Mouse (Mus musculus) hindbrain, embryonic 14.5 days (tissue): ENCODE measurements around the gene Esyt2. TPM values are rescaled to one million over a fixed set of nuclear protein-coding genes. Genes with fewer than 3 reads are reported as not detected.

Experiments
- ATAC-seq: fragments of 200-750 bp; cut with Nextera tagmentation; 2 replicates; pipeline ENCODE4 v1.8.0; 2017; ENCODE audit warnings: moderate number of reproducible peaks, mild to moderate bottlenecking, moderate TSS enrichment, moderate library complexity; ENCODE audit not compliant: low FRiP score
- DNase-seq: peaks from one replicate; pipeline ENCODE4 v3.0.0-alpha.2; 2015; ENCODE audit warnings: low spot score
- H3K27ac ChIP-seq: fragments of 300-500 bp; sonication (generic); 2 replicates; pipeline ENCODE4 v1.5.1; 2014; ENCODE audit warnings: mild to moderate bottlenecking, moderate library complexity
- H3K27me3 ChIP-seq: fragments of 300-500 bp; sonication (generic); 2 replicates; pipeline ENCODE4 v1.6.1; 2014; ENCODE audit warnings: mild to moderate bottlenecking, low read length, mixed read lengths; ENCODE audit not compliant: control insufficient read depth, insufficient read depth
- H3K36me3 ChIP-seq: fragments of 300-500 bp; sonication (generic); replicated peaks from 2 replicates; pipeline ENCODE4 v1.6.1; 2014; ENCODE audit not compliant: control insufficient read depth, insufficient read depth
- H3K4me1 ChIP-seq: fragments of 300-500 bp; sonication (generic); replicated peaks from 2 replicates; pipeline ENCODE4 v1.6.1; 2014; ENCODE audit warnings: antibody characterized with exemption, low read length, mixed read lengths; ENCODE audit not compliant: control insufficient read depth, insufficient read depth
- H3K4me2 ChIP-seq: fragments of 300-500 bp; sonication (generic); replicated peaks from 2 replicates; pipeline ENCODE4 v1.6.1; 2014; ENCODE audit warnings: mild to moderate bottlenecking, moderate library complexity
- H3K4me3 ChIP-seq: fragments of 300-500 bp; sonication (generic); replicated peaks from 2 replicates; pipeline ENCODE4 v1.5.1; 2014; ENCODE audit warnings: mild to moderate bottlenecking, low read length
- H3K9ac ChIP-seq: fragments of 300-500 bp; sonication (generic); 2 replicates; pipeline ENCODE4 v1.6.1; 2014
- H3K9me3 ChIP-seq: fragments of 300-500 bp; sonication (generic); 2 replicates; pipeline ENCODE4 v1.6.1; 2016; ENCODE audit warnings: low read length; ENCODE audit not compliant: control insufficient read depth
- WGBS: fragments of 180-500 bp; shearing (Covaris S2); extraction: QIAGEN DNeasy Blood & Tissue Kit; methylation state at CpG from one replicate; pipeline ENCODE4 v1.1.7; 2014; 5-methylcytosine and 5-hydroxymethylcytosine counted together
- polyA plus RNA-seq: library from polyadenylated mRNA; unstranded; fragments of >200 nt; fragmentation: Nextera tagmentation; extraction: Ambion mirVana; gene quantifications from 2 replicates; pipeline ENCODE4 v1.2.1, GENCODE M21; 2014

The Esyt2 gene
- polyA plus RNA-seq, 1 experiment from 2014 or later = 17.2 TPM

DNA sequence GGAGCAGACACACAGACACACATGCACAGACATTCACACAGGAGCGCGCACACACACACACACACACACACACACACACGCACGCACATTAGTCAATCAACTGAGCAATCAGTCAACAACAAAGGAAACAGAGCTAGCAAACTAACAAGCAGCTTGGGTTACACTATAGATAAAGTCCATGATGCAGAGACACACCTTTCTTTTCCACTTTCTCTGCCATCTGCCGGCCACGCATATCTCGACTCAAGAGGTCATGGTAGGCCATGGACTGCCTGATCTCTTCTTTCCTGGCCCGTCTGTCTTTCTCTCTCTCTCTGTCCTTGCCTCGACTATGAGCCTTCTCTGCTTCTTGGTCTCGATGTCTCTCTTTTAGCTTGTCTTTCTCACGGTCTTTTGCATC is 25.4 kb upstream of the Esyt2 start:
- Histone ChIP-seq H3K36me3 (peaks cover 30% of the 10 kb centered on the region), H3K4me2 (no peak overlapping the region), H3K27ac (no peak overlapping the region), H3K9me3 (no peaks in the 10 kb centered on the region), H3K4me3 (no peak overlapping the region), H3K9ac (no peak overlapping the region), H3K27me3 (no peaks in the 10 kb centered on the region), H3K4me1 (no peaks in the 10 kb centered on the region)
- DNase-seq (no peak), ATAC-seq (no peak)
- 95% methylated on average over 11 of the region's 11 CpGs for WGBS

DNA sequence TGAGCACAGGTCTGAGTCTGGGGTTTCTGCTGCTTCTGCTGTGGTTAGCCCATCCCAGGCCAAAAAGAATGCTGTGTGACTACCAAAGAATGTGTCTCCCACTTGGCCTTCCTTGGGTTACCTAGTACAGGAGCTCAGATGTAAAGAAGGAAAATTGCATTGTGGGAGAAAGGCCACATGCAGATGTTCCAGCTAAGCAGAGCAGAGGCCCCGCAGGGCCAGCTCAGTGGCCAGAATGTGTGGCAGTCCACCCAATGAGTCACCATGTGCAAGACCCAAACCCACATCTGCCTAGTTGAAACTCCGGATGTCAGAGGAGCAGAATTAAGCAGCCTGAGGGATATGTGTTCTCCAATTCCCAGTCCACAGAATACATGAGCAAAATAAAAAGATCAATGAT is 22.7 kb upstream of the Esyt2 start:
- Histone ChIP-seq H3K27ac (no peak overlapping the region), H3K27me3 (no peaks in the 10 kb centered on the region), H3K9me3 (no peaks in the 10 kb centered on the region), H3K4me3 (no peak overlapping the region), H3K36me3 (peaks cover 16% of the 10 kb centered on the region), H3K9ac (no peak overlapping the region), H3K4me1 (peaks cover 11% of the 10 kb centered on the region; the same call in 1 of the 2 replicates), H3K4me2 (no peak overlapping the region)
- WGBS = 90% methylated on average over 2 of the region's 2 CpGs
- ATAC-seq (no peak), DNase-seq (no peak)

GRCm38 (mm10) chr12:116262555-116263341 is 18.2 kb upstream of the Esyt2 start, which contains the start of gene Wdr60:
Wdr60 (minus strand) TSS chr12:116263022.
- peak within 1 kb of the TSS; percentile 66 for H3K4me3 ChIP-seq
- peak within 1 kb of the TSS; percentile 77 for H3K9ac ChIP-seq
- no peaks in the 10 kb centered on the region for H3K36me3 ChIP-seq
- H3K4me1 ChIP-seq = peaks cover 14% of the 10 kb centered on the region; the same call in 1 of the 2 replicates
- H3K4me2 ChIP-seq = peak within 1 kb of the TSS; percentile 68
- H3K27me3 ChIP-seq = no peaks in the 10 kb centered on the region
- ATAC-seq (peak; percentile 97), DNase-seq (peak; percentile 89)
- H3K9me3 ChIP-seq = no peaks in the 10 kb centered on the region
- H3K27ac ChIP-seq = peak within 1 kb of the TSS; percentile 85
- WGBS = 3% methylated on average over 47 of the region's 47 CpGs

GRCm38 (mm10) chr12:116264756-116265155 is 16.2 kb upstream of the Esyt2 start:
- no peak overlapping the region for H3K27ac ChIP-seq
- 95% methylated on average over 2 of the region's 2 CpGs for WGBS
- H3K9me3 ChIP-seq = no peaks in the 10 kb centered on the region
- DNase-seq (no peak), ATAC-seq (no peak)
- peaks cover 14% of the 10 kb centered on the region; the same call in 1 of the 2 replicates for H3K4me1 ChIP-seq
- H3K27me3 ChIP-seq = no peaks in the 10 kb centered on the region
- no peak overlapping the region for H3K4me2 ChIP-seq
- H3K36me3 ChIP-seq = no peaks in the 10 kb centered on the region
- H3K9ac ChIP-seq = no peak overlapping the region
- H3K4me3 ChIP-seq = no peak overlapping the region

GRCm38 (mm10) chr12:116265275-116265674 is 15.7 kb upstream of the Esyt2 start:
- Histone ChIP-seq H3K27me3 (no peaks in the 10 kb centered on the region), H3K4me3 (no peak overlapping the region), H3K36me3 (no peaks in the 10 kb centered on the region), H3K9ac (no peak overlapping the region), H3K27ac (no peak overlapping the region), H3K4me1 (peaks cover 14% of the 10 kb centered on the region; the same call in 1 of the 2 replicates), H3K9me3 (no peaks in the 10 kb centered on the region), H3K4me2 (no peak overlapping the region)
- DNase-seq (no peak), ATAC-seq (no peak)
- 82% methylated on average over 2 of the region's 2 CpGs for WGBS

GRCm38 (mm10) chr12:116269450-116269849 is 11.5 kb upstream of the Esyt2 start:
- no peak overlapping the region for H3K4me3 ChIP-seq
- H3K4me2 ChIP-seq = no peak overlapping the region
- no peak for ATAC-seq
- H3K9ac ChIP-seq = no peak overlapping the region
- no peaks in the 10 kb centered on the region for H3K36me3 ChIP-seq
- H3K27ac ChIP-seq = no peak overlapping the region
- no peaks in the 10 kb centered on the region for H3K9me3 ChIP-seq
- H3K4me1 ChIP-seq = no peaks in the 10 kb centered on the region
- WGBS = 82% methylated on average over 5 of the region's 5 CpGs
- no peak for DNase-seq
- no peaks in the 10 kb centered on the region for H3K27me3 ChIP-seq

GRCm38 (mm10) chr12:116270538-116270937 is 10.5 kb upstream of the Esyt2 start:
- H3K9me3 ChIP-seq = no peaks in the 10 kb centered on the region
- no peak overlapping the region for H3K4me2 ChIP-seq
- H3K27me3 ChIP-seq = no peaks in the 10 kb centered on the region
- H3K4me1 ChIP-seq = no peaks in the 10 kb centered on the region
- H3K27ac ChIP-seq = no peak overlapping the region
- H3K4me3 ChIP-seq = no peak overlapping the region
- no peak for ATAC-seq
- H3K36me3 ChIP-seq = no peaks in the 10 kb centered on the region
- no peak for DNase-seq
- WGBS = 89% methylated on average over 1 of the region's 1 CpGs
- H3K9ac ChIP-seq = no peak overlapping the region

DNA sequence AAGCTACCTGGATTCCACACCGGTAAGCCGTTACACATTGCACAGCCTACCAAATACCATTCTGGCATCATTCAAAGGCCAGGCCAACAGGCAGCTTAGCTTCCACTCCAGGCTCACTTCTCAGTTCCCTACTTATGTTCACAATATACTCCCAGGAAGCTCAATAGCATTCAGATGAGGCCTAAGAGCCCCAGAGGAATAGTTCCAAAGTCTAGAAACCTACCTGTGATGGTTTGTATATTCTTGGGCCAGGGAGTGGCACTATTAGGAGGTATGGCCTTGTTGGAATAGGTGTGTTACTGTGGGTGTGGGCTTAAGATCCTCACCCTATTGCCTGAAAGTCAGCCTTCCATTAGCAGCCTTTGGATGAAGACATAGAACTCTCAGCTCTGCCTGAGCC is 9.9 kb upstream of the Esyt2 start:
- Histone ChIP-seq H3K4me3 (no peak overlapping the region), H3K9me3 (no peaks in the 10 kb centered on the region), H3K4me1 (no peaks in the 10 kb centered on the region), H3K4me2 (no peak overlapping the region), H3K9ac (no peak overlapping the region), H3K36me3 (no peaks in the 10 kb centered on the region), H3K27ac (no peak overlapping the region), H3K27me3 (no peaks in the 10 kb centered on the region)
- WGBS = 96% methylated on average over 2 of the region's 2 CpGs
- DNase-seq (no peak), ATAC-seq (no peak)

GRCm38 (mm10) chr12:116273733-116274132 is 7.3 kb upstream of the Esyt2 start:
- H3K27me3 ChIP-seq = no peaks in the 10 kb centered on the region
- H3K4me3 ChIP-seq = no peak overlapping the region
- H3K4me2 ChIP-seq = no peak overlapping the region
- no peaks in the 10 kb centered on the region for H3K4me1 ChIP-seq
- no peaks in the 10 kb centered on the region for H3K9me3 ChIP-seq
- 62% methylated on average over 1 of the region's 1 CpGs for WGBS
- DNase-seq (no peak), ATAC-seq (no peak)
- H3K36me3 ChIP-seq = no peaks in the 10 kb centered on the region
- no peak overlapping the region for H3K27ac ChIP-seq
- no peak overlapping the region for H3K9ac ChIP-seq
